Mouse (Mus musculus): Measurements from ENCODE around the gene Prkci.

GRCm38 (mm10) chr3:31083507-31084245, 88.1 kb downstream of the Prkci start:
- TF ChIP-seq CTCF (IDR thresholded peaks at IDR 0.05; ENCODE audit: low read depth, low read length) (no peak), POLR2AphosphoS5 (IDR thresholded peaks at IDR 0.05; ENCODE audit: insufficient replicate concordance, low read depth, low read length) (no peak)

All from G1E (cell line).